Comparison of ENCODE assay signal across 9 mouse cellular contexts in the genomic region with DNA sequence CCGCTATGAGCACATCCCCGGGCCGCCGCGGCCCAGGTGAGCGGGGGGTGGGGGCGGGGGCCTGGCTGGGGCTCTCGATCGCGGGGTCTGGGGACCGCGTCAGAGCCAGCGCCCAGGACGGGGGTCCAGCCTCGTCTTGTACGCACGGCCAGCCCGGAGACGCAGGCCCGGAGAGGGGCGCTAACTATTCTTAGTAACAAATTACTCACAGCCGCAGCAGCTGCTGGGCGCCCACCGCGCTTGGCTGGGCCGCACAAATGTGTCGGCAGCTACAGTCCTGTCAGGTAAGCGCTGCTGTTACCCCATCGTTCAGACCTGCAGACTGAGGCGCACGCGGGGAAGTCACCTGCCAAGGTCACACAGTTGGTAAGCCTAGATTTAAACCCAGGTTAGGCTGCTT. TPM values are rescaled to one million over a fixed set of nuclear protein-coding genes. Genes with fewer than 3 reads are reported as not detected.
DNase-seq lines count a peak whose midpoint lies in the region; ATAC-seq and TF ChIP-seq lines count a peak whose summit lies in the region.
"Had no signal": no experiment of that assay in that cellular context is flagged by ENCODE, and none has a peak within 500 bp of the region (broad histone marks: within the 10 kb centered on the region; RNA-seq: fewer than 3 reads in every experiment).

No protein-coding gene starts in this region.

- no peaks in the 10 kb centered on the region for H3K9me3 ChIP-seq in kidney, embryonic 16.5 days (ENCODE audit: low read length)
- H3K9me3 ChIP-seq in midbrain, embryonic 14.5 days (ENCODE audit: control insufficient read depth, low read length): no peaks in the 10 kb centered on the region

- H3K9ac ChIP-seq in kidney, embryonic 16.5 days (replicated peaks; ENCODE audit: low read length): peak overlapping the region; percentile 73
- H3K9ac ChIP-seq in midbrain, embryonic 14.5 days (replicated peaks; ENCODE audit: low read length): peak overlapping the region; percentile 67

- no peak for TF ChIP-seq POLR2A in embryonic fibroblast, embryonic 13.5 days (IDR thresholded peaks at IDR 0.05; ENCODE audit: low read depth, low read length)

- H3K27me3 ChIP-seq in C2C12 (ENCODE audit: control insufficient read depth, insufficient read depth, insufficient read length): no peaks in the 10 kb centered on the region
- H3K27me3 ChIP-seq in kidney, embryonic 16.5 days (ENCODE audit: insufficient read depth, low read length): peaks cover 13% of the 10 kb centered on the region
- H3K27me3 ChIP-seq in midbrain, embryonic 14.5 days (ENCODE audit: control insufficient read depth, insufficient read depth, low read length): peaks cover 7% of the 10 kb centered on the region

- DNase-seq in frontal cortex, postnatal 36 days (ENCODE audit: low spot score in 2 of 2): peak; percentile 38
- DNase-seq in midbrain, embryonic 14.5 days: no peak
- no peak for DNase-seq in yolk sac, embryonic 10.5 days (ENCODE audit: low spot score)
- no peak for DNase-seq in adrenal gland, postnatal 4 days (ENCODE audit: low spot score in 2 of 2)

- peak overlapping the region; percentile 28 for H3K4me3 ChIP-seq in C2C12 (ENCODE audit: insufficient read depth, poor library complexity, severe bottlenecking)
- H3K4me3 ChIP-seq in embryonic fibroblast, embryonic 13.5 days (ENCODE audit: insufficient read depth, low read length): peak overlapping the region; percentile 53
- H3K4me3 ChIP-seq in kidney, embryonic 16.5 days (ENCODE audit: low read length): peak overlapping the region; percentile 75
- H3K4me3 ChIP-seq in midbrain, embryonic 14.5 days (replicated peaks; ENCODE audit: low read depth, low read length): peak overlapping the region; percentile 64

- 1% methylated on average over 32 of the region's 32 CpGs for WGBS in kidney, embryonic 16.5 days
- 3% methylated on average over 30 of the region's 32 CpGs for WGBS in midbrain, embryonic 14.5 days

- H3K79me3 ChIP-seq in C2C12 (ENCODE audit: low read depth): no peaks in the 10 kb centered on the region

- no peak for ATAC-seq in frontal cortex, adult (ENCODE audit: low TSS enrichment)
- ATAC-seq in kidney, embryonic 16.5 days (ENCODE audit: low FRiP score, low TSS enrichment): no peak; the same call in 1 of the 2 replicates
- no peak for ATAC-seq in midbrain, embryonic 14.5 days (ENCODE audit: low FRiP score, low TSS enrichment)

- no peak for TF ChIP-seq CTCF in C2C12 (IDR thresholded peaks at IDR 0.05; ENCODE audit: control insufficient read depth, insufficient read depth, insufficient read length)
- TF ChIP-seq CTCF in embryonic fibroblast, embryonic 13.5 days (IDR thresholded peaks at IDR 0.05; ENCODE audit: borderline replicate concordance, insufficient read depth, low read length): no peak

- peak overlapping the region; percentile 79 for H3ac ChIP-seq in C2C12 (ENCODE audit: control insufficient read depth, insufficient read length, low read depth)

- no peak overlapping the region for H3K27ac ChIP-seq in embryonic fibroblast, embryonic 13.5 days (ENCODE audit: insufficient read depth, low read length)
- no peak overlapping the region for H3K27ac ChIP-seq in kidney, embryonic 16.5 days (ENCODE audit: low read length)
- H3K27ac ChIP-seq in midbrain, embryonic 14.5 days (replicated peaks; ENCODE audit: low read depth, low read length): peak overlapping the region; percentile 63

- peak overlapping the region; percentile 100 for H3K4me2 ChIP-seq in kidney, embryonic 16.5 days (replicated peaks; ENCODE audit: low read depth, low read length)
- H3K4me2 ChIP-seq in midbrain, embryonic 14.5 days (ENCODE audit: low read length): peak overlapping the region; percentile 98

- H3K79me2 ChIP-seq in C2C12 (ENCODE audit: control insufficient read depth, insufficient read depth): no peaks in the 10 kb centered on the region

- no peaks in the 10 kb centered on the region for H3K36me3 ChIP-seq in C2C12 (ENCODE audit: control insufficient read depth, insufficient read depth)
- no peaks in the 10 kb centered on the region for H3K36me3 ChIP-seq in kidney, embryonic 16.5 days (ENCODE audit: insufficient read depth, low read length)
- H3K36me3 ChIP-seq in midbrain, embryonic 14.5 days (ENCODE audit: control insufficient read depth, insufficient read depth, low read length): no peaks in the 10 kb centered on the region

- H3K4me1 ChIP-seq in embryonic fibroblast, embryonic 13.5 days (ENCODE audit: control insufficient read depth, insufficient read depth, low read length): no peaks in the 10 kb centered on the region; the same call in 1 of the 2 replicates
- peaks cover 24% of the 10 kb centered on the region for H3K4me1 ChIP-seq in kidney, embryonic 16.5 days (ENCODE audit: insufficient read depth, low read length)
- H3K4me1 ChIP-seq in midbrain, embryonic 14.5 days (ENCODE audit: control insufficient read depth, insufficient read depth, low read length): peaks cover 11% of the 10 kb centered on the region

TF ChIP-seq in C2C12, 6 proteins besides CTCF, POLR2A, EP300 and RAD21:
- TF ChIP-seq MAX (IDR thresholded peaks at IDR 0.05) (no peak), MYOD1 (IDR thresholded peaks at IDR 0.05; ENCODE audit: control insufficient read depth, insufficient read length, low read depth) (peak; percentile 71)

RNA-seq across cellular contexts. Expression of gene Cyp46a1, which starts 0.3 kb away (rescaled TPM):
- polyA plus RNA-seq in C2C12 (2012; fragmentation: generic; extraction: Trizol): 0.67 TPM
- 1.8 and 3.4 TPM in 2 replicates for polyA plus RNA-seq in embryonic fibroblast, embryonic 13.5 days (2011; ENCODE audit: insufficient read length, low read depth, missing spikeins)
- 11.8 and 12.2 TPM in 2 replicates for polyA plus RNA-seq in kidney, embryonic 16.5 days (2015; fragmentation: Nextera tagmentation; extraction: Ambion mirVana)
- polyA plus RNA-seq in midbrain, embryonic 14.5 days (2014; fragmentation: Nextera tagmentation; extraction: Ambion mirVana): 12.4 and 14.3 TPM in 2 replicates
- 1 to 10 TPM; 4.9 to 7.1 TPM for total RNA-seq in adrenal gland, postnatal 4 days (2021)
- total RNA-seq: CH12.LX had no signal

RNA-seq across cellular contexts. Expression of gene Hhipl1, which starts 28.5 kb away (rescaled TPM):
- polyA plus RNA-seq in C2C12 (2012; fragmentation: generic; extraction: Trizol): 1.6 TPM
- 4.8 and 5.0 TPM in 2 replicates for polyA plus RNA-seq in embryonic fibroblast, embryonic 13.5 days (2011; ENCODE audit: insufficient read length, low read depth, missing spikeins)
- polyA plus RNA-seq in kidney, embryonic 16.5 days (2015; fragmentation: Nextera tagmentation; extraction: Ambion mirVana): 0.80 and 0.81 TPM in 2 replicates
- polyA plus RNA-seq in midbrain, embryonic 14.5 days (2014; fragmentation: Nextera tagmentation; extraction: Ambion mirVana): 1.3 and 1.6 TPM in 2 replicates
- 1 to 10 TPM; 1.1 to 1.3 TPM for total RNA-seq in adrenal gland, postnatal 4 days (2021)
- total RNA-seq: CH12.LX had no signal

RNA-seq across cellular contexts. Expression of gene Eml1, which starts 36.2 kb away (rescaled TPM):
- 45.2 TPM for polyA plus RNA-seq in C2C12 (2012; fragmentation: generic; extraction: Trizol)
- 40.5 and 48.0 TPM in 2 replicates for polyA plus RNA-seq in embryonic fibroblast, embryonic 13.5 days (2011; ENCODE audit: insufficient read length, low read depth, missing spikeins)
- 82.7 and 92.4 TPM in 2 replicates for polyA plus RNA-seq in kidney, embryonic 16.5 days (2015; fragmentation: Nextera tagmentation; extraction: Ambion mirVana)
- 45.2 and 49.3 TPM in 2 replicates for polyA plus RNA-seq in midbrain, embryonic 14.5 days (2014; fragmentation: Nextera tagmentation; extraction: Ambion mirVana)
- total RNA-seq in adrenal gland, postnatal 4 days (2021): 10 to 100 TPM; 33.6 to 34.6 TPM
- total RNA-seq: CH12.LX had no signal

RNA-seq across cellular contexts. Expression of gene Ccdc85c, which starts 59.3 kb away (rescaled TPM):
- polyA plus RNA-seq in C2C12 (2012; fragmentation: generic; extraction: Trizol): 7.0 TPM
- polyA plus RNA-seq in embryonic fibroblast, embryonic 13.5 days (2011; ENCODE audit: insufficient read length, low read depth, missing spikeins): 1.6 and 2.7 TPM in 2 replicates
- polyA plus RNA-seq in kidney, embryonic 16.5 days (2015; fragmentation: Nextera tagmentation; extraction: Ambion mirVana): 5.3 and 6.8 TPM in 2 replicates
- 20.9 and 22.3 TPM in 2 replicates for polyA plus RNA-seq in midbrain, embryonic 14.5 days (2014; fragmentation: Nextera tagmentation; extraction: Ambion mirVana)
- total RNA-seq in adrenal gland, postnatal 4 days (2021): 10 to 100 TPM; 29.6 to 29.9 TPM

Comparison
In these comparisons a context has a peak if more than half of its experiments do, and no peak if none do; other contexts are left out.
1. DNase-seq: peak in frontal cortex, postnatal 36 days (2 of 2); none in midbrain, embryonic 14.5 days (single experiment), yolk sac, embryonic 10.5 days (single experiment) and adrenal gland, postnatal 4 days (0 of 2).
2. Peak in every context shown above with its lines, with median percentiles within 50 percentile points of each other: H3K4me3 ChIP-seq.